Mouse (Mus musculus): ENCODE results near the gene Otx1.

Gene Otx1

GRCm38 (mm10) chr11:22002783-22003340, at the start of gene Otx1:
Otx1 (minus strand) TSS chr11:22002897.
- DNase-seq (ENCODE audit: low read depth): no peak

- DNase-seq (ENCODE audit: low read depth): no peak
Measured at GRCm38 (mm10) chr11:22050864-22051263, 48.2 kb upstream of the Otx1 start.

GRCm38 (mm10) chr11:22039854-22040426, 37.2 kb upstream of the Otx1 start:
- no peak for DNase-seq (ENCODE audit: low read depth)

GRCm38 (mm10) chr11:22034564-22035105, 31.9 kb upstream of the Otx1 start:
- no peak for DNase-seq (ENCODE audit: low read depth)

- DNase-seq (ENCODE audit: low read depth): no peak
Measured at GRCm38 (mm10) chr11:22033582-22033981, 30.9 kb upstream of the Otx1 start.

GRCm38 (mm10) chr11:22020602-22021001, 17.9 kb upstream of the Otx1 start:
- DNase-seq (ENCODE audit: low read depth): no peak

- no peak for DNase-seq (ENCODE audit: low read depth)
Measured at GRCm38 (mm10) chr11:22017444-22017843, 14.7 kb upstream of the Otx1 start.

- no peak for DNase-seq (ENCODE audit: low read depth)
Measured at GRCm38 (mm10) chr11:22016341-22016740, 13.6 kb upstream of the Otx1 start.

- DNase-seq (ENCODE audit: low read depth): no peak
Measured at GRCm38 (mm10) chr11:22008817-22009216, 6.1 kb upstream of the Otx1 start.

- DNase-seq (ENCODE audit: low read depth): no peak
Measured at GRCm38 (mm10) chr11:22008129-22008596, 5.5 kb upstream of the Otx1 start.

GRCm38 (mm10) chr11:22007781-22008110, 5.0 kb upstream of the Otx1 start:
- DNase-seq (ENCODE audit: low read depth): no peak

- DNase-seq (ENCODE audit: low read depth): no peak
Measured at GRCm38 (mm10) chr11:22007088-22007780, 4.5 kb upstream of the Otx1 start.

- no peak for DNase-seq (ENCODE audit: low read depth)
Measured at GRCm38 (mm10) chr11:22006471-22007087, 3.9 kb upstream of the Otx1 start.

GRCm38 (mm10) chr11:22005281-22005870, 2.7 kb upstream of the Otx1 start:
- DNase-seq (ENCODE audit: low read depth): no peak

GRCm38 (mm10) chr11:22004331-22004841, 1.7 kb upstream of the Otx1 start:
- no peak for DNase-seq (ENCODE audit: low read depth)

GRCm38 (mm10) chr11:22003341-22003981, 764 bp upstream of the Otx1 start:
- DNase-seq (ENCODE audit: low read depth): no peak

- DNase-seq (ENCODE audit: low read depth): no peak
Measured at GRCm38 (mm10) chr11:22002062-22002782, 475 bp downstream of the Otx1 start.

GRCm38 (mm10) chr11:22001321-22002061, 1.2 kb downstream of the Otx1 start:
- no peak for DNase-seq (ENCODE audit: low read depth)

- DNase-seq (ENCODE audit: low read depth): no peak
Measured at GRCm38 (mm10) chr11:22000316-22001076, 2.2 kb downstream of the Otx1 start.

All from induced T-regulatory cell, adult 2 months (primary cell).